Mouse (Mus musculus) heart, embryonic 16.5 days (tissue): ENCODE data around the gene Sf3a2. TPM values are rescaled to one million over a fixed set of nuclear protein-coding genes. Genes with fewer than 3 reads are reported as not detected.
"Not testable (repeated sequence)": the region's sequence is repeated elsewhere in the genome, so short reads cannot be mapped to it uniquely, and the experiment has no call there.

ENCODE experiments used
- ATAC-seq: fragments of 200-750 bp; cut with Nextera tagmentation; replicated peaks from 2 replicates; pipeline ENCODE4 v1.8.0; 2017; ENCODE audit warnings: moderate number of reproducible peaks; ENCODE audit not compliant: insufficient read depth, low FRiP score; ENCODE audit errors: extremely low read depth
- H3K27ac ChIP-seq: fragments of 300-500 bp; sonication (generic); 2 replicates; pipeline ENCODE4 v1.5.1; 2014; ENCODE audit warnings: mild to moderate bottlenecking, low read length, control low read depth, moderate library complexity
- H3K27me3 ChIP-seq: fragments of 300-500 bp; sonication (generic); 2 replicates; pipeline ENCODE4 v1.6.1; 2014; ENCODE audit warnings: low read length, mixed read lengths; ENCODE audit not compliant: control insufficient read depth, insufficient read depth
- H3K36me3 ChIP-seq: fragments of 300-500 bp; sonication (generic); 2 replicates; pipeline ENCODE4 v1.6.1; 2014; ENCODE audit not compliant: control insufficient read depth, insufficient read depth
- H3K4me1 ChIP-seq: fragments of 300-500 bp; sonication (generic); 2 replicates; pipeline ENCODE4 v1.6.1; 2014; ENCODE audit warnings: low read length, mixed read lengths; ENCODE audit not compliant: control insufficient read depth, insufficient read depth
- H3K4me2 ChIP-seq: fragments of 300-500 bp; sonication (generic); 2 replicates; pipeline ENCODE4 v1.6.1; 2014; ENCODE audit warnings: low read depth, mild to moderate bottlenecking, control low read depth, low read length
- H3K4me3 ChIP-seq: fragments of 300-500 bp; sonication (generic); 2 replicates; pipeline ENCODE4 v1.5.1; 2014; ENCODE audit warnings: mild to moderate bottlenecking, control low read depth, low read length
- H3K9ac ChIP-seq: fragments of 300-500 bp; sonication (generic); 2 replicates; pipeline ENCODE4 v1.6.1; 2014; ENCODE audit warnings: low read length, control low read depth
- H3K9me3 ChIP-seq: fragments of 300-500 bp; sonication (generic); replicated peaks from 2 replicates; pipeline ENCODE4 v1.6.1; 2016; ENCODE audit warnings: low read length; ENCODE audit not compliant: control insufficient read depth
- WGBS: fragments of 180-500 bp; shearing (Covaris S2); extraction: QIAGEN DNeasy Blood & Tissue Kit; methylation state at CpG from one replicate; pipeline ENCODE4 v1.1.7; 2014; 5-methylcytosine and 5-hydroxymethylcytosine counted together
- polyA plus RNA-seq: library from polyadenylated mRNA; unstranded; fragments of >200 nt; fragmentation: Nextera tagmentation; extraction: Ambion mirVana; gene quantifications from 2 replicates; pipeline ENCODE4 v1.2.1, GENCODE M21; 2015

Sf3a2 gene
- polyA plus RNA-seq, 1 experiment from 2014 or later, result 47.7 TPM

DNA sequence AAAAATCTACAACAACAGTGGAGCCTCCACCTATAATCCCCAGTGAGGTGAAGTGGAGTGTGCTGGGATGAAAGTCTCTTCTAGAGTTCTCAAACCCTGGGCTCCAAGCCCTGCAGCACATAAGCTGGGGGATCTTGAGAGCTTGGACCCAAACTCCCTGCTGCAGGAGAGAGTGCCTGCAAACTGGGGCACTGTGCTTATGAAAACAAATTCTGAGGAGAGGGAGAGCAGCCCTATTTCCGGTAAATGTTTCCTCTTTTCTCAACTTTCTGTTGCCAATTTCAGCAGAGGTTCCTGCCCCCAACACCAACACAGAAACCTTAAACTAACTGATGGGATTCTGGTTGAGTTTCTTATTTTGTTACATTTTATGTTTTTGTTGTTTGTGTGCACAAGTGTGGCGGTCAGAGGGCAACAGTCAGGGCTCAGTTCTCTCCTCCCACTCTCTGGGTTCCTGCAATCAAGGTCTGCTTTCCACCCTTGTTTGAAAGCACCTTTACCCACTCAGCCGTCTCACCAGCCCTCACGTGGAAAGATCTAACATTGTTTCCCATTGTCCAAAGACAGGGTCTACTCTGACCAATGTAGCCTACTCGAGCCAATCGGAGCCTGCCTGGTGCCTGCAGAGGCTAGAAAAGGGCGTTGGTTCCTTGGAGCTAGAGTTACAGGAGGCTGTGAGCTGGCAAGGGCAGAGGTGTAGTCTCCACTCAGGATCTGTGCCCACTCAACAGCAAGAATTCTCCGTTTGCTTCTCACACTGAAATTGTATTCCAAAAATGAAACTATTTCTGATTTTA is 26.0 kb downstream of the Sf3a2 start:
- Histone ChIP-seq H3K27me3 (no peaks in the 10 kb centered on the region), H3K4me2 (no peak overlapping the region), H3K36me3 (peaks cover 3% of the 10 kb centered on the region; the same call in 1 of the 2 replicates), H3K4me3 (no peak overlapping the region), H3K27ac (peak overlapping the region; percentile 3; the same call in 1 of the 2 replicates), H3K4me1 (peaks cover 12% of the 10 kb centered on the region), H3K9me3 (no peaks in the 10 kb centered on the region), H3K9ac (no peak overlapping the region)
- WGBS, result 56% methylated on average over 8 of the region's 8 CpGs
- ATAC-seq, result no peak

DNA sequence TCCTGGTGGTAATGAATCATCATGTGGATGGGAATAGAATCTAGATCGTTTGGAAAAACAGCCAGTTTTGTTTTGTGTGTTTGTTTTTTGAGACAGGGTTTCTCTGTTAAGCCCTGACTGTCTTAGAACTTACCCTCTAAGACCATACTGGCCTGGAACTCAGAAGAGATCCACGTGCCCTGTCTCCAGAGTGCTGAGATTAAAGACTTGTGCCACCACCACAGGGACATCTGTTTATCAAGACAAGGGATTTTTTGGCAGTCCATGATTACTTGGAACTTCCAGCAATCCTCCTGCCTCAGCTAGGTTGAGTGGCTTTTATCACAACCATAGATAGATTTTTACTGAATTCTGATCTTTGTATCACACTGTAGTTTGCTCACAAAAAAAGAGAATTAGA is 26.8 kb downstream of the Sf3a2 start:
- H3K4me1 ChIP-seq, result peaks cover 19% of the 10 kb centered on the region
- no peak overlapping the region for H3K4me3 ChIP-seq
- H3K4me2 ChIP-seq, result no peak overlapping the region
- H3K9ac ChIP-seq, result no peak overlapping the region
- H3K27me3 ChIP-seq, result no peaks in the 10 kb centered on the region
- no peaks in the 10 kb centered on the region for H3K9me3 ChIP-seq
- no peak overlapping the region for H3K27ac ChIP-seq
- ATAC-seq, result no peak
- peaks cover 10% of the 10 kb centered on the region for H3K36me3 ChIP-seq
- 68% methylated on average over 2 of the region's 2 CpGs for WGBS

GRCm38 (mm10) chr10:80826151-80827062 is 28.4 kb downstream of the Sf3a2 start, which contains the start of gene Oaz1:
Gene Oaz1 (plus strand): TSS chr10:80826656.
- WGBS, result under 1% methylated on average over 77 of the region's 82 CpGs
- ATAC-seq, result peak; percentile 97

GRCm38 (mm10) chr10:80827063-80827869 is 29.3 kb downstream of the Sf3a2 start:
- WGBS, result 3% methylated on average over 29 of the region's 29 CpGs
- Histone ChIP-seq H3K9ac (peak overlapping the region; percentile 95), H3K36me3 (peaks cover 15% of the 10 kb centered on the region), H3K4me3 (peak overlapping the region; percentile 93), H3K27ac (peak overlapping the region; percentile 94), H3K4me2 (peak overlapping the region; percentile 86), H3K4me1 (peaks cover 31% of the 10 kb centered on the region), H3K27me3 (no peaks in the 10 kb centered on the region), H3K9me3 (no peaks in the 10 kb centered on the region)
- no peak for ATAC-seq

More at GRCm38 (mm10) chr10:80826151-80827062, 28.4 kb downstream of the Sf3a2 start, which contains the start of gene Oaz1:
- Histone ChIP-seq H3K27ac (peak within 1 kb of the TSS; percentile 95), H3K27me3 (no peaks in the 10 kb centered on the region), H3K36me3 (peaks cover 15% of the 10 kb centered on the region), H3K4me1 (peaks cover 31% of the 10 kb centered on the region), H3K9ac (peak within 1 kb of the TSS; percentile 95), H3K4me2 (peak within 1 kb of the TSS; percentile 86), H3K4me3 (peak within 1 kb of the TSS; percentile 93), H3K9me3 (no peaks in the 10 kb centered on the region)

GRCm38 (mm10) chr10:80827870-80828420 is 29.9 kb downstream of the Sf3a2 start:
- Histone ChIP-seq H3K27me3 (peaks cover 2% of the 10 kb centered on the region), H3K9ac (peak overlapping the region; percentile 95), H3K9me3 (no peaks in the 10 kb centered on the region), H3K36me3 (peaks cover 15% of the 10 kb centered on the region), H3K4me3 (peak overlapping the region; percentile 93), H3K4me2 (peak overlapping the region; percentile 86), H3K27ac (no peak overlapping the region), H3K4me1 (peaks cover 31% of the 10 kb centered on the region)
- WGBS, result 67% methylated on average over 10 of the region's 10 CpGs
- no peak for ATAC-seq

DNA sequence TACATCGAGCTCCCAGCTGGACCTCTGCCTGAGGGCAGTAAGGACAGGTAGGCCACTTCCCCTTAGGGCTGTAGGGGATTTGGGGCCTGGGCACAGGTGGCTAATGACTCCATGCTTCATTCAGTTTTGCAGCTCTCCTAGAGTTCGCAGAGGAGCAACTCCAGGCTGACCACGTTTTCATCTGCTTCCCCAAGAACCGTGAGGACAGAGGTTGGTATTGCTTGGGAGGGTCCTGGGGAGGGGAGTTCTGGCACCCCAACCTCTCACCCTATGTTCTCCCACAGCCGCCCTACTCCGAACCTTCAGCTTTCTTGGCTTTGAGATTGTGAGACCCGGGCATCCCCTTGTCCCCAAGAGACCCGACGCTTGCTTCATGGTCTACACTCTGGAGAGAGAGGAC is 30.6 kb downstream of the Sf3a2 start:
- not testable (repeated sequence) for H3K27me3 ChIP-seq, ATAC-seq, H3K9ac ChIP-seq, H3K27ac ChIP-seq, H3K9me3 ChIP-seq
- peaks cover 15% of the 10 kb centered on the region for H3K36me3 ChIP-seq
- peak overlapping the region; percentile 86; the same call in 1 of the 2 replicates for H3K4me2 ChIP-seq
- H3K4me1 ChIP-seq, result peaks cover 31% of the 10 kb centered on the region
- peak overlapping the region; percentile 93 for H3K4me3 ChIP-seq
- 73% methylated on average over 8 of the region's 9 CpGs for WGBS

DNA sequence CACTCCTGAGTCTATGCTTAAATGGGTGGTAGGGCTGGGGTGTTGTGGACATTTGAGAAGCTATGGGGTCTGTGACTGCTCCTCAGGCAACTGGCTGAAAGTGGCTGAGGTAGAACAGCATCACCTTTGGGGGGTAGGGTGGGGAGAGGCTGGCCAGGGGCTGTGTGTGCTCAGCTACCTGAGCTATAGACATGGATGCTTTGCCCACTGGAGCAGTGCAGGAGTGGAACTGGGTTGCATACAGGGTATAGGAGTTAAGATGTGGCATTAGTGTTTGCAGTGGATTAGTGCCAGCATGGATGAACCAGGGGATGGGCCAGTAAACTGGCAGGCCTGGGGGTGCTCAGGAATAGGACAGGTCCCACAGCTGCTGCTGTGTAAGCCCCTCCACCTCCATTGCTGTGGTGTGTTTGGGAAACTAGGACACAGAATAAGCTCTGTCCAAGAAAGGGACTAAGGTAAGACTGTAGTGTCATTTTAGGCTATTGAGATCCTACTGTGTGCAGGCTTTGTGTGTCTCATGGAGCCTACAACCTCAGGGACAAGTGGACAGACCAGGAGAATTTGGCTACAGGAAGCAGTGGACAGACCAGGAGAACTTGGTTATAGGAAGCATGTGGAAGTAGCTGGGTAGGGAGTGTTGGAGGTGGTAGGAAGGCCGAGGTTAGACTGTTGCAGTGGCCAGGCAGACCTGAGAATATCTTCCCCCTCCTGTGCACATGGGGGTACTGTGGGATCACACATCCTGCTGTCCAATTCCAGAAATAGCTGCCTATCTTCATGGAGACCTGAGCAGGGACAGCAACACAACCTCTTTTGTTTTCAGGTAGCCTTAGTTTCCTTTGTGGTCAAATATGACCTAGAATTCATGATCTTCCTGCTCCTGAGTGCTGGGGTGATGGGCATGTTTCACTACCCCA is 31.6 kb downstream of the Sf3a2 start:
- Histone ChIP-seq H3K4me1 (peaks cover 31% of the 10 kb centered on the region), H3K27ac (peak overlapping the region; percentile 18; the same call in 1 of the 2 replicates), H3K4me2 (no peak overlapping the region), H3K27me3 (peaks cover 14% of the 10 kb centered on the region), H3K4me3 (no peak overlapping the region), H3K36me3 (peaks cover 15% of the 10 kb centered on the region), H3K9me3 (no peaks in the 10 kb centered on the region), H3K9ac (peak overlapping the region; percentile 29; the same call in 1 of the 2 replicates)
- no peak for ATAC-seq
- 35% methylated on average over 1 of the region's 1 CpGs for WGBS
